Mouse (Mus musculus) layer of hippocampus, adult 9-11 months (tissue): ENCODE data around the gene Litaf.

Source experiments
- DNase-seq: peaks from one replicate; pipeline ENCODE4 v3.0.0; 2022

Litaf gene

DNA sequence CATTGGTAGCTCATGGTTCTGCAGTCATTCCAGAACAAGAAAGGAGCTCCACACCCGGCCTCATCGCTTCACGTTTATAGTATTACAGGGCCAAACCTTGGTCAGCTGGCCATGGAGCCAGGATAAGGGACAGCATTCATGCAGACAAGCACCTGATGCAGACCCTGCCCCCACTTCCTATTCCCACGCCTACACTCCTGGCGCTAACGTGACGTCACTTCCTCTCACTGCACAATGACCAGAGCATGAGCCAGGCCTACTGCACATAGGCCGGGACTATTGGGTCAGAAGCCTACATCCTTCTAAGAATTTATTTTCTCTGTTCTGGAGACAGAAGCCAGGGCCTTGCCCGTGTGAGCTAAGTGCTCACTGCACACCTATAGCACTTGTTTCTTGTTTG is 115.4 kb downstream of the Litaf start:
- no peak for DNase-seq

DNA sequence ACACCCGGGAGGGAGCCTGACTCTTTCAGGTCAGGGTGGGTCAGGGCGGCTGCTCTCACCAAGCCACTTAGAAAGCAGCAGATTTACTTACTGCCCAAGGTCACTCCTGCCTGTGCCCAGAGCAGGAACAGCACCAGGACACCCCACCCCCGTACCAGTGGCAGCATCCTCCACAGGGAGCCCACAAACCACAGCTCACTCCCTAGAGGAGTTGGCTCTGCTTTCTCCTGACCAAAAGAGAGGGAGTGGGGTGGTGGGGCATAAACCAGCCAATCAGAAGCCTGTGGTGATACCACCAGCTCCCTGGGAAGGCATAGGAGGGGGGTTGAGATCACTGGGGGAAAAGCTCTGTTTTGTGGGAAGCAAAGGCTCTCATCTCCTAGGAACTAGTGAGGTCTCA is 118.2 kb downstream of the Litaf start:
- DNase-seq = no peak

DNA sequence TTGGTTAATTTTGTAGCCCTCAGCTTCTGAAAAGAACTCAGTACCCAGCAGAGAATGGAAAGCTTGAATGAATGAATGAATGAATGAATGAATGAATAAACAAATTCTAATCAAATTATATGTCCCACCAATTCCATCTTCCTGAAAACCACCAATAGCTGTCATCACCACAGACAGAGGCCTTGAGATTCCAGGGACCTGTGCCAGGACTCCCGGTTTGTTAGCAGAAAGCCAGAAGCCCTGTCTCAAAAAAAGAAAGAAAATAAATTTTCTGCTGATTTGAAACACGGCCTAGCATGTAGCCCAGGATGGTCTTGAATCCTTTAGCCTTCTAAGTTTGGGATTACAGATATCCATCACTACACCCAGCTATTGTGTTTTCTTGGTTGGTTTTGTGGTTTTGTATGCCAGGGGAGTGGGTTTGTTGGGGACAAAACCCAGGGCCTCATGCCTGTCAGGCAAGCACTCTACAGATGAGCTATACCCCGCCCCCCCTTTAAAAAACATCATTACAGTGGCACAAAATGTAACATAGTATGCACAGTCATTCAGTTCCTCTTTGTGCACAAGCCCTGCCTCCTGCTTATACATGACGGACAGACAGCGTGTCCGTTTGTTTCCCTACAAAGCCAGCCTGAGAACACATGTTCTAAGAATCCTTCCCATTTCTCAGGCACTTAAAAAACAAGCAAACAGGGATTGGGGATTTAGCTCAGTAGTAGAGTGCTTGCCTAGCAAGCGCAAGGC is 120.4 kb downstream of the Litaf start:
- no peak for DNase-seq

DNA sequence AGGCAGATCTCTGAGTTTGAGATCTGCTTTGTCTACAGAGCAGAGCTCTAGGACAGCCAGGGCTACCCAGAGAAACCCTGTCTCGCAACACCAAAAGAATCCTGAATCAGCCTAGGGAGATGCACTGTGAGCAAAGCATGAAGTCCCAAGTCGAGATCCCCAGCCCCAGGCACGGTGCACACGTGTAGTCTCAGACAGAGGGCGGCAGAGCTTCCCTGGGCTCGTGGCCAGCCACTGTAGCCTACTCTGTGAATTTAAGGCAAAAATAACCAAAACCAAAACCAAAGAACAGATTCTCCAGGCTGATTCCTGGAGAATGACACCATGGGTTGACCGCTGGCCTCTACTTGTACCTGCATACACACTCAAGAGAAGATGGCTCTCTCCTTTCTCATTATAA is 121.4 kb downstream of the Litaf start:
- no peak for DNase-seq

DNA sequence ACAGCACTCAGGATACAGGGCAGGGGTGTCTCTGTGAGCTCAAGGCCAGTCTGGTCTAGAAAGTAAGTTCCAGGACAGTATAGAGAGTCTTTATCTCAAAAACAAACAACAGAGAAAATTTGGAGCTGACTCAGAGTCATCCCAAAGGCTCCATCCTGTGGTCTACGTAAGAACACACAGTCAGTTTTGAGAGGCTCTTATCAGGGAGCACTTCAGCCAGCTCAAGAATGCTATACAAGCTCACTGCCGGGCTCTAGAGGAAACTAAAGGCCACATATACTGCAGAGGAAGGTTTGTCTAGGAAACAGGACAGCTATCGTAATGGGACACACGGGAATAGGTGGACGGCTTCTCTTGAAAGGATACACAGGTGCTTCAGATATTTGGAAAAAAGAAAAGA is 122.7 kb downstream of the Litaf start:
- DNase-seq = no peak

DNA sequence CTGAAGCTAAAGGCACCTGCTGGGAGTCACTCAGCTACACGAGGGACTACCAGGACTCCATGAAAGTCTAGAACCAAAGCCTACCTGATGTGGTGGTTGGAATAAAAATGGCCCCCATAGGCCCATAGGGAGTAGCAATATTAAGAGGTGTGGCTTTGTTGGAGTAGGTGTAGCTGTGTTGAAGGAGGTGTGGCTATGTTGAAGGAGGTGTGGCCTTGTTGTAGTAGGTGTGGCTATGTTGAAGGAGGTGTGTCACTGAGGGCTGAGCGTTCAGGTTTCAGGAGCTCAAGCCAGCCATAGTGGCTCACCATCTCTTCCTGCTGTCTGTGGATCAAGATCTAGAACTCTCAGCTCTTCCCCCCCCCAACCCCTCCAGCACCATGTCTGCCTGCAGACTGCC is 125.3 kb downstream of the Litaf start:
- DNase-seq = no peak

DNA sequence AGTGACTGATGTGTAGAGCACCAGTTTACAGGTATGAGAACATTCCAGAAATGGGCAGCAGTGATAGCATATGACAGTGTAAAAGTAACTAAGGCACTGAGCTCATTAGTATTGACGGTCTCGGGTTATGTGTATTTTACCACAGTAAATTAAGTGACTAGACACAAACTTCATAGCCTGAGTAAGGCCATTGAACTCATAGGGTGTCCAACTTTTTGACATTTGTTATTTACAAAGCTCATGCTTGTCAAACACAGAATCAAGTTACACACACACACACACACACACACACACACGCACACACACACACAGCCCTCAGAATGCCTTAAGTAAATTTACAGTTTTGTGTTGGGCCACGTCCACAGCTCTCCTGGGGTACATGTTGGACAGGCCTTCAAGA is 126.0 kb downstream of the Litaf start:
- no peak for DNase-seq

DNA sequence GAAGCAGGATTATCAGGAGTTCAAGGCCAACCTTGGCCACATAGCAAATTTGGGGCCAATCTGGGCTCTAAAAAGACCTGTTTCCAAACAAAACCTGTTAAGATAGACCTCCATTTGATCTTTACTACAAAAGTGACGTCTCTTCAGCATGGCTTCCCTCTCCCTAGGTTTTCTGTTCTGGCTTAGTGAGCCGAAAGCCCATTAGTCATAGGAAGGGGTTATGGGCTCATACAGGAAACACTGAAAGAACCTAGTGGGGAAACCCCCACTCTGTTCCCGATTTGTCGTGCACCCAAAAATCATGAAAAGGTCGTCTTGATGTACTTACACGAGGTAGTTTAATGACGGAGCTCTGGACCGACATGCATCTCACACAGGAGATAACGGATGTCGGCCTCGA is 128.5 kb downstream of the Litaf start:
- no peak for DNase-seq

DNA sequence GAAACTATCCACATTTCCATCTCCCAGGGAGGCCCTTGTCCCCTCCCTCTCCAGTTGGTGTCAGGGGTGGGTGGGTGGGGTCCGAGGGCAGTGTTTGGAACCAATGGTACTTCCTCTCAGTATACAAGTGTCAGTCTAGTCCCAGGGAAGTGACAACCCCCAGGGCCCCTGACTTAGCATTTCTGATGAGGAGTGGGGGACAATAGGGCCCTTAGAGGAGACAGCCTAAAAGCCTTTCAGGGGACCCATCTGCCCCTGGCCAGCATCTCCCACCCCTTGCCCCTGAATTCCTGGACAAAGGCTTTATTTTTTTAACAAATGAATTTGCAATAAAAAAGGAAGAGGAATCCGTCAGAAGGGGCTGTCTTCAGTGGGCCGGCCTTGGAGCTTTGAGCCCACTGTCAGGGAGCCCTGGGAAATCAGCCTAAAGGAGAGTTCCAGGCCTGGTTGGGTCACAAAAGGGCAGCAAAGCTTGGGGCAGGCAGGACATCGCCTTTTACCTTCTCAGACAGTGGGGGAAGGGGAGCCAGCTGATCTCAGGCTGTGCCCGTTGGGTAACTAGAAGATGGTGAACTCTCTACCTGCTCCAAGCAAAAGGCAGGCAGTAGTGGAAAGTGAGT is 129.1 kb downstream of the Litaf start:
- DNase-seq = no peak

DNA sequence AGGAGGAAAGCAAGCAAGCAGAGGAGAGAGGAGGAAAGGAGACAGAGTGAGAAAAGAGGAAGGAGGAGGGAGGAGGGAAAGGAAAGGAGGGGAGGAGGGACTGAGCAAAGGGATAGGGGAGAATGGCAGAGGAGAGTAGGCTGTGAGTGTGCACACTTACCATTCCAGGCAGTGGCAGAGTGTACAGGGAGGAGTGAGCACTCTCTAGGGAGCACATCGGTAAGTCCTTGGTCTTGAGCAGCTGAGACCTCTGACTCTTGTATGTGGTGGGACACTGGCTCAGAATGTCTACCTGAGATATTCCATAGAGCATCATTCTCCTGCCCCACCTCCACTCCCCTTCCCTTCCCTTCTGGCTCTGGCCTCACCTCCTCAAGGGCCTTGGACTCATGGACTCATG is 131.9 kb downstream of the Litaf start:
- no peak for DNase-seq

DNA sequence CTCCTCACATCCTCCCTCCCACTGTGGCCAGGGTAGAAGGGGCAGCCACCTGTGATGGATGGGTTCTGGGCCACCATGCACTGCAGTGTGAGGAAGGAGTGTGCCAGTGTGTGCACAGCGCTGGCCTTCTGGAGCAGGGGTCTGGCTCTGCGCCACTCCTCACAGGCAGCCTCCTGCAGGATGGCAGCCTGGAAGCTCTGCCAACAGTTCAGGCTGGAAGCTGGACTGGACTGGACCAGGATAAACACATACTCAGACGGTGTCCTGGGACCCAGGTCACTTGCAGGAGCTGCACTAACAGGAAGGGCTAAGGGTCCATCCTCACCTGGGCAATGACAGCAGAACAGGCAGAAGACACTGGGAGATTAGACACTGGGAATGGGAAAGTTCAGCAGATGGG is 132.6 kb downstream of the Litaf start:
- DNase-seq = no peak

DNA sequence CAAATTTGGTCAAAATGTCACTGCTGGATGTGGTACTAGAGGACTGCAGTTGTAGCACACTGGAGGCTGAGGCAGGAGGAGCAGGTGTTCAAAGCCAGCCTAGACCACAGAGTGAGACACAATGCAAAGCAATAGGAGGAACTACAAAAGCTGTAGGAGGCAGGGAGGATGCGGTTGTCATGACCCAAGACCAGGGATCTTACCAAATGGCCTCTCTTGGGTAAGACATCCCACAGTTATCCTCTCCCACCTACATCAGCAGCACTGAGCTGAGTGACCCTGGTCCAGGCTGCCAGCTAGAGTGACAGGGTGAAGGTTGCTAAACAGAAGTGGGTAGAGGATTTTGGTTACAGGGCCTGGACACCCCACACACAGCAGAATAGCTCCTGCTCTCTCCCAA is 138.9 kb downstream of the Litaf start:
- no peak for DNase-seq

DNA sequence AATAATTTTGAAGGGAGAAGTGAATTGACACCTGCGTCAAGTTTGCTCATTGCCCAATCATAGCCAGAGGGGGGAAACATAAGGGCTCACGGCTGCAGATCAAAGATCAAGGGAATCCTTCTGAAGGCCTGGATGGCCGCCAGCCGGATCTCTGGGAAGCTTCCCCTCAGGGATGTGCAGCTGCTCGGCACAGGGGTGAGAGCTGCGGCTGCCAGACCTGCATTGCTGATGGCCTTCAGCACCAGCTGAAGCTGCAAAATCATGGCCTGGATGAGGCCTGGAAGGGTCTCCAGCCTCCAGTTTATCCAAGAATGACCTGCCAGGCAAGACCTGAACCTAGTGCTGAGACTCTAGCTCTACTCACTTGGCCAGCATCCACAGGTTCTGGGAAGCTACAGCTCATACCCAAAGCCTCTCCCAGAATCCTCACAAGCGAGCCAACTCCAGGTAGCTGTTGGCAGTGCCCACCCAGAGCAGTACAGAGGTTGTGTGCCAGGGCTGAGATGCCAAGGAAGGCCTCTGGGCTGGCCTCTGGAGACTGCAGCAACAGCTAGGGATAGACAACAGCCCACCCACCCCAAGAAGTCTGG is 140.3 kb downstream of the Litaf start:
- no peak for DNase-seq

DNA sequence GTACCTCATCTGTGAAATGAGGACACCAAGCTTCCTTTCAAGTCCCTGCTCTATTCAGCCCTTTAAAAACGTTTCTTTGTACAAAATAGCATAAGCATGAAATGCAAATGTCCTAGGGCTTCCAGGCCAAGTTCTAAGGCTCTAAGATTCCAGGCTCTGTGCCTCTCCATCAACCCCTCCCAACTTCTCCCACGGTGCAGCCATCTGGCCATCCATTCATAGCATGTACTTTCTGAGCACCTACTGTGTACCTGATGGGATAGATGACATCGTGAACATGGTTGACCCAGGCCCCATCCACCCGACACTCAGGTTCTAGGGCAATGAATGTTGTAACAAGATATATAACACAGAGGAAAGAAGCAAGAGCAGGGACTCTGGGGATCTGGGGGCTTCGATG is 142.4 kb downstream of the Litaf start:
- DNase-seq = no peak

DNA sequence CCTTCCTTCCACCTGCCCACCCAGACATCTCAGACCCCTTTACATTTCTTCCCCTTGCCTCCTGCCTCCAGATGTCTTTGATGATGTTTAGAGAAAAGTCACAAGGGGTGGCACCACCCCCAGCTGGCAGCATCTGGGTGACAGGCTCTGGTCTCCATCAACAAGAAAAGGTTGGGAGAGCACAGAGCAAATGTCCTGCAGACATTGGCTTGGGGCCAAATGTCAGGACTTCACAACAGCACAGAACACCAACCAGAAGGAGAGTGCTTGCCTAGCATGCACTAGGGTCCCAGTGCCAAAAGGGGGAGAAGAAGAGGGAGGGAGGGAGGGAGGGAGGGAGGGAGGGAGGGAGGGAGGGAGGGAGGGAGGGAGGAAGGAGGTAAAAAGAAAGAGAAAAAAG is 146.1 kb downstream of the Litaf start:
- no peak for DNase-seq

DNA sequence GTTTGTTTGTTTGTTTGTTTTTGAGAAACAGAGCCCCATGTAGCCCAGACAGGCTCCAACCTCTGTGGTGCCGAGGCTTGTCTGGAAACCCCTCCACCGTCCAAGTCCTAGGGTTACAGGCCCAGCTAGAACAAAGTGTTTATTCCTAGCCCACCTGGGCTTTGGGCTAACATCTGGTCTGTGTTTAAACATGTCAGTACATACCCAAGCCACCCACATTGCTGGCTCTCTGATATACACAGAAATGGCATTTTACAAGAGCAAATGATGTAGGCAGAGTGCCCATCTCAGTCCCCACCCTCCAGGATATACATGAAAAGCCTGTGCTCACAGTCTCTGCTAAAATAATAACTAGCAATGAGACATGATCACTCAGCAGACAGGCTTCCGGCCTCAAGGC is 149.7 kb downstream of the Litaf start:
- DNase-seq = no peak

DNA sequence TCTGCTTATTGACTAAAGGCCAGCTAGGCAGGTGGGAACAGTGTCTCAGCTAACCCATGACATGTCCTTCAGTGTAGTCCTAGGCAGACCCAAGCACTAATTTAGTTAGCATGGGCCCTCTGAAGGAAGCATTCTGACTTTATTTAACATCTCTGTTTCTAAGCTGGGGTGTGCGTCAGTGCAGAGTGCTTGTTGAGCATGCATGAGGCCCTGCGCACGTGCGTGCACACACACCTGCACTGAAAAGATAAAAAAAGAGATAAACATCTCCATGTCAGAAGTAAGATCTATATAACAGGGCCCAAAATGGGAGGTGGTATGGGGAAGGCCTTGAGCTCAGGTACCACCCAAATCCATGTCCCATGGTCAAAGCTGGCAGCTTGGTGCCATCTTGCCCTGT is 150.9 kb downstream of the Litaf start:
- DNase-seq = no peak

DNA sequence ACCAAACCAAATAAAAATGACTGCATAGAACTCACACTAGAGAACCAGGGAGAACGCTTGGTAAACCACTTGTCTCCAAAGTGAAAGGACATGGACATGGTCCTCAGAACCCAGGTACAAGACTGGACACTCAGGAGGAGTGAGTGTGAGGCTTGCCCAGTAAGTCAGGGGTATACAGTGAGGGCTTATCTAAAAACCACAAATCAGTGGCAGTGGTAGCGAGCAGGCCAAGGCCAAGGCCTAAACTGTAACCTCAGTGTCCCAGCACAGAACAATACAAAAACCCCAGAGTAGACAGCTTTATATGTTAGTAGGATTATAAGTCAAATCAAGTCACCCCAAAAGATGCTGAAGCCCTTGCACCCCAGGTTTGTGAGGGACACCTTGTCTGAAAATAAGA is 154.9 kb downstream of the Litaf start:
- DNase-seq = no peak

DNA sequence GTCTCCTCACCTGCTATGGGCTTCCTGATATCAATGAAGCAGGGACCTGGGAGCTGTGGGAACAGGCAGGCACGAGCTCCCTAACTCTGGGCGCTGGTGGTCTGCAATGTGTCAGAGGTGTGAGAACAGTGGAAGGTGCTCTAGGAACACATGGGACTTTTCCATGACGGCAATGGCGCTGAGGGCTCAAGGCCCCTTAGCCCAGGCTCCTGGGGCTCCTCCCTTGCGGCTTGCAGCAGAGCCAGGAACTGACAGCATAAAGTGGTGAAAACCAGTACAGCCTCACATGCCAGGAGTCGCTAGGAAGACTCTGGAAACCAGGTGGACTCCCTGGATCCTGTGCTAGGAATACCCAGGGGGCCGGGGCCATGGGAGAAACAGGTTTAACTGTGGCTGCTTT is 155.4 kb downstream of the Litaf start:
- DNase-seq = no peak
